Mouse (Mus musculus): ENCODE results near the gene Fbxl16. TPM values are rescaled to one million over a fixed set of nuclear protein-coding genes. Genes with fewer than 3 reads are reported as not detected.

The Fbxl16 gene
- total and polyA plus RNA-seq, 3 experiments = 0.01 to 0.05 TPM; not detected in 1

DNA sequence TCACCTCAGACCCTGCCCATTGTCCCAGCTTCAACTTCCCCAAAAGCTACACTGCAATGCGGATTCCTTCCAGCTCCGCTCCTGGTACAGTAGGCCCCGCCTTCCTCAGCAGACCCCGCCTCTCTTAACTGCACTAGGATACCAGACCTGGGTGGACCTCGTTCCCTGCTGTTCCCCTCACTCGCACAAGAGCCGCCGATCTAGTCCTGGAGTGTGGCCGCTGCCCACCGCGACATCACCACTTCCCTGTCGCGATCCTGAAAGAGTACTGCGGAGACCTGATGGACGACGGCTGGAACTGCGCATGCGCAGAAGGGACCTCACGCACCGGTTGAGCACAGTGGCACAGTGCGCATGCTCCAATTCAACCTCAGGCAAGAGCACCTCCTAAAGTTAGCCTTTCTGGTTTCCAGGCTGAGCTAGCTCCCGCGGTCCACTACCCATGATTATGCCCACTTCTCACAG is 23.6 kb upstream of the Fbxl16 start, which contains the start of gene Haghl:
Haghl (minus strand) TSS at position 393 of the 465 bp plus-strand sequence.
- Histone ChIP-seq H3K4me1 (ENCODE audit: insufficient read depth, low read depth, low read length) (peaks cover 37% of the 10 kb centered on the region), H3K27me3 (ENCODE audit: insufficient read depth, low read length) (no peaks in the 10 kb centered on the region), H3K36me3 (replicated peaks) (peaks cover 84% of the 10 kb centered on the region), H3K9me3 (replicated peaks) (no peaks in the 10 kb centered on the region), H3K4me3 (ENCODE audit: low read depth, low read length) (peak within 1 kb of the TSS; percentile 79)
- peak; percentile 72 for ATAC-seq (ENCODE audit: extremely low read depth, insufficient number of reproducible peaks, low FRiP score, poor library complexity, severe bottlenecking)
- no peak for TF ChIP-seq GATA2 (IDR thresholded peaks at IDR 0.05; ENCODE audit: borderline replicate concordance, low read depth, low read length)
- no peak for TF ChIP-seq TAL1 (conservative IDR thresholded peaks at IDR 0.05; ENCODE audit: low read depth, low read length)
- TF ChIP-seq CTCF (IDR thresholded peaks at IDR 0.05; ENCODE audit: low read depth, low read length) = no peak
- no peak for TF ChIP-seq POLR2AphosphoS5 (IDR thresholded peaks at IDR 0.05; ENCODE audit: insufficient replicate concordance, low read depth, low read length)
- TF ChIP-seq GATA1 (IDR thresholded peaks at IDR 0.05; ENCODE audit: borderline replicate concordance, low read length) = no peak
- DNase-seq (ENCODE audit: low spot score) = peak; percentile 92

DNA sequence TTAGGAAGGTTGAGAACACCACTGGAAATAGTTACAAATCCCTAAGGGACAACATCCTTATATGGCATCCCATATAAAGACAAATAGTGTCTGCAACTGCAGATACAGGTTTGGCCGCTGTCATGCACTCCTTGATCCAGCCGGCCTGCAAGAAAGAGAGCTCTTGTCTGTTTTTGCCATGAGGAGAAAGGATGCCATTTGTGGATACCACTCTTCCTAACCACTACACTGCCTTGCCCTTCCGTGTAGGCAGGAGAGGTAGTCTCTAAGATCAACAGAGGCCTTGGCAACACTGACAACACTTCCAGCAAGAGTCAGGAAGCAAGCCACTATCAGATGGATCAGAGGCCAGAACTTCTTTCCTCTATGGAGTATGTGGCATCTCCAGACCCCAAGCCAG is 22.6 kb upstream of the Fbxl16 start, which contains the start of gene Ccdc78:
Ccdc78 (plus strand) TSS at position 301 of the 400 bp plus-strand sequence.
- Histone ChIP-seq H3K9me3 (replicated peaks) (no peaks in the 10 kb centered on the region), H3K27me3 (ENCODE audit: insufficient read depth, low read length) (no peaks in the 10 kb centered on the region), H3K4me3 (ENCODE audit: low read depth, low read length) (peak within 1 kb of the TSS; percentile 79), H3K36me3 (replicated peaks) (peaks cover 83% of the 10 kb centered on the region), H3K4me1 (ENCODE audit: insufficient read depth, low read depth, low read length) (peaks cover 46% of the 10 kb centered on the region)
- DNase-seq (ENCODE audit: low spot score) (no peak), ATAC-seq (ENCODE audit: extremely low read depth, insufficient number of reproducible peaks, low FRiP score, poor library complexity, severe bottlenecking) (no peak)
- TF ChIP-seq GATA1 (IDR thresholded peaks at IDR 0.05; ENCODE audit: borderline replicate concordance, low read length) = no peak
- TF ChIP-seq CTCF (IDR thresholded peaks at IDR 0.05; ENCODE audit: low read depth, low read length) = no peak
- TF ChIP-seq POLR2AphosphoS5 (IDR thresholded peaks at IDR 0.05; ENCODE audit: insufficient replicate concordance, low read depth, low read length) = no peak
- no peak for TF ChIP-seq GATA2 (IDR thresholded peaks at IDR 0.05; ENCODE audit: borderline replicate concordance, low read depth, low read length)

DNA sequence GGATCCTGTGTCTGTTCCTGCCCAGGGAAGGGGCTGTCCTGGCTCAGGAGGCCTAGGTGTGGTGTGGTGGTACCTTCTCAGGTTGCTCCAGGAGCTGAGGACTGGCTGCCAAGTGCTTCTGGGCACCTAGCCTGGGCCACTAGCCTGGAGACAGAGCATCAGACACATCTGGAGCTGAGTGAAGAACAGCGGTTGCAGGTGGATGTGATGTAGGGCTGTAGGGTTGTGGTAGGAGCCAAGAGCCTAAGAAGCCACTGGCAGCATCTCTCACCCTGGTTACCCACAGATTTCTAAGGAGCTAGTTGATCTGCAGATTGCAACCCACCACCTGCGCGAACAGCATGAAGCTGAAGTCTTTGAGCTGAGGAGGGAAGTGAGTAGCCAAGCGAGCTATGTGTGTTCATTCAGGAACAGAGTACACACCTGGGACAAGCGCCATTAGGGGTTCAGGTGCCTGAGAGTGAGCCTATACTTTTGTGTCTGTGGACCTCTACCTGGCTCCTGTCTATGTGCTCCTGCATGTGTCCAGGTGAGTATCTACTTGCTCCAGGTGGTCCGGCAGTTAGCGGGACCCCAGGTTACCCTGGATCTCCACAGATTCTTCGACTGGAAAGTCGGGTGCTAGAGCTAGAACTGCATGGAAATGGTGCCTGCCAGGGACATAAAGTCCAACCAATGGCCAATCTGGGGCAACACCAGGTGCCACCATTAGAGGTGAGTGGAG is 21.9 kb upstream of the Fbxl16 start:
- H3K36me3 ChIP-seq (replicated peaks) = peaks cover 78% of the 10 kb centered on the region
- ATAC-seq (ENCODE audit: extremely low read depth, insufficient number of reproducible peaks, low FRiP score, poor library complexity, severe bottlenecking) (no peak), DNase-seq (ENCODE audit: low spot score) (no peak)
- no peaks in the 10 kb centered on the region for H3K27me3 ChIP-seq (ENCODE audit: insufficient read depth, low read length)
- H3K4me3 ChIP-seq (ENCODE audit: low read depth, low read length) = no peak overlapping the region
- H3K4me1 ChIP-seq (ENCODE audit: insufficient read depth, low read depth, low read length) = peaks cover 49% of the 10 kb centered on the region
- no peak for TF ChIP-seq GATA2 (IDR thresholded peaks at IDR 0.05; ENCODE audit: borderline replicate concordance, low read depth, low read length)
- TF ChIP-seq POLR2AphosphoS5 (IDR thresholded peaks at IDR 0.05; ENCODE audit: insufficient replicate concordance, low read depth, low read length) = no peak
- TF ChIP-seq GATA1 (IDR thresholded peaks at IDR 0.05; ENCODE audit: borderline replicate concordance, low read length) = no peak
- TF ChIP-seq TAL1 (conservative IDR thresholded peaks at IDR 0.05; ENCODE audit: low read depth, low read length) = no peak
- no peak for TF ChIP-seq CTCF (IDR thresholded peaks at IDR 0.05; ENCODE audit: low read depth, low read length)
- no peaks in the 10 kb centered on the region for H3K9me3 ChIP-seq (replicated peaks)

DNA sequence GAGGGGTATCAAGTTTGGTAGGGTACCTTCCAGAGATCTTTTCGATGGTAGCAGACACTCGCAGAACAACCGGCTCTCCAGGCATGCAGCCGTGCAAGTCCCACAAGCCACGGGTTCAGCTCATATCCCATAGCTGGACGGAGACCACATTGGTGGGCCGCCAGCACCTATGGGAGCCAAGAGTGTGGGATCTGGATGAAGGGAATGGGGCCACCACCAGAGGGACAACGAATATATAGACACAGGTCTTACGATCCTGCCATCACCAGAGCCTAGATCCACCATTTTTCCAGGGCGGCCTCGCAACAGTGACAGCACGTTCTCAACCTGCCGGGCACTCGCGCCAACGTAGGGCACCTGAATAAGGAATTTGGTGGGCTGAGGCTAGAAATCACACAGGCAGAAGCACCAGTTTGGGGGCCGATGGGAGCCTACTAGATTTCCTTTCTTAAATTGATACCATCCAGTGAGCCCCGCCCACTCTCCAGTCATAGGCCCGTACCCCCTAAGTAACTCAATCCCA is 17.5 kb upstream of the Fbxl16 start:
- Histone ChIP-seq H3K36me3 (replicated peaks) (peaks cover 81% of the 10 kb centered on the region), H3K4me1 (ENCODE audit: insufficient read depth, low read depth, low read length) (peaks cover 61% of the 10 kb centered on the region), H3K4me3 (ENCODE audit: low read depth, low read length) (peak overlapping the region; percentile 80), H3K27me3 (ENCODE audit: insufficient read depth, low read length) (no peaks in the 10 kb centered on the region), H3K9me3 (replicated peaks) (no peaks in the 10 kb centered on the region)
- TF ChIP-seq TAL1 (conservative IDR thresholded peaks at IDR 0.05; ENCODE audit: low read depth, low read length) (no peak), POLR2AphosphoS5 (IDR thresholded peaks at IDR 0.05; ENCODE audit: insufficient replicate concordance, low read depth, low read length) (no peak), CTCF (IDR thresholded peaks at IDR 0.05; ENCODE audit: low read depth, low read length) (no peak), GATA2 (IDR thresholded peaks at IDR 0.05; ENCODE audit: borderline replicate concordance, low read depth, low read length) (no peak), GATA1 (IDR thresholded peaks at IDR 0.05; ENCODE audit: borderline replicate concordance, low read length) (no peak)
- no peak for ATAC-seq (ENCODE audit: extremely low read depth, insufficient number of reproducible peaks, low FRiP score, poor library complexity, severe bottlenecking)
- no peak for DNase-seq (ENCODE audit: low spot score)

DNA sequence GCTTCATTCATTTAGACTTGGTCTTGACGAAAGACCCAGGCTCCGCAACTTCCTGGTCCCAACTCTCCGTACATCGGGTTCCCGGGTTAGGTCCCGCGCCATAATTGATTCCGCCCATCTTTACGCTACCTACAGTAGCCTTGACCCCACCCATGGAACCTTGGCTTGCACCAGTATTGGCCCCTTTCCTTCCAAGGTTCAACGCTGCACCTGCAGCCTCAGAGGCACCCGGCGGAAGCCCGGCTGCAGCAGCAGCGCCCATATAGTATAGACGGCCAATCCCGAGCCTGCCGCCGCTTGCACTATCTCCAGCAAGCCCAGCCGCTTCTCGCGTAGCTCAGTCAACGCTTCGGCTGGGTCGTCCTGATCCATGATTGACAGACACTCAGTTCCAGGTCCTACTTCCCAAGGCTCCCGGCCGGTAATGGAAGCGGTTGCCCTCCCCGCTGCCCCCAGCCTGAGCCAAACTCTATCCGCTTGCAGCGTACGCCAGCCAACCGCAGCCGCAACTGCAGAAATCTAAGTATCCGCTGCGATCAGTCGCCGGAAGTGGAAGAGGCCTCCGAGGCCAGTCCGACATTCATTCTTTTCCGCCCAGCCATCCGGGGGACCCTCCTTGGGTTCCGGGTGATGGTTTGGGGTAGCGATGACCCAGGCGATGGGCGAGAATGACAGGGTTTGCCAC is 16.9 kb upstream of the Fbxl16 start:
- DNase-seq (ENCODE audit: low spot score) = peak; percentile 71
- H3K4me3 ChIP-seq (ENCODE audit: low read depth, low read length) = peak overlapping the region; percentile 80
- TF ChIP-seq POLR2AphosphoS5 (IDR thresholded peaks at IDR 0.05; ENCODE audit: insufficient replicate concordance, low read depth, low read length) (no peak), GATA1 (IDR thresholded peaks at IDR 0.05; ENCODE audit: borderline replicate concordance, low read length) (no peak), TAL1 (conservative IDR thresholded peaks at IDR 0.05; ENCODE audit: low read depth, low read length) (no peak), CTCF (IDR thresholded peaks at IDR 0.05; ENCODE audit: low read depth, low read length) (no peak), GATA2 (IDR thresholded peaks at IDR 0.05; ENCODE audit: borderline replicate concordance, low read depth, low read length) (no peak)
- peak; percentile 30 for ATAC-seq (ENCODE audit: extremely low read depth, insufficient number of reproducible peaks, low FRiP score, poor library complexity, severe bottlenecking)
- H3K36me3 ChIP-seq (replicated peaks) = peaks cover 75% of the 10 kb centered on the region
- peaks cover 59% of the 10 kb centered on the region for H3K4me1 ChIP-seq (ENCODE audit: insufficient read depth, low read depth, low read length)
- no peaks in the 10 kb centered on the region for H3K9me3 ChIP-seq (replicated peaks)
- H3K27me3 ChIP-seq (ENCODE audit: insufficient read depth, low read length) = no peaks in the 10 kb centered on the region

DNA sequence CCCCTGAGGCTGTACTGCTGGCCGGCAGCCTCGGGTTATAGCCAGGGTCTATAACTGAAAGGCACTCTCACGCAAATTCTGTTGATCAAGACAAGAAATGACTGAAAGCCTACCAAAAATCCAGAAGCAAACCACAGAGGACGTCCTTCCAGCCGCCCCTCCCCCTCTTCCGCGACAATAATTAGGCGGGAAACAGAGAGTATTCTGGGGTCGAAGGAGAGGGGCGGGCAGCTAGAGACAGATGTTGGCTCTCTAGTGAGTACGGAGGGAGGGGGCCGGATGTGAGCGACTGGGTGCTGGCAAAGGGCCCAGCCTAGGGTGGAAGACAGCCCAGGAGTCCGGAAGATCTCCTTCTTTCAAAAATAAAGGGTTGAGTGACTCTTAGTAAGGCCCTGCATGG is 16.3 kb upstream of the Fbxl16 start, which contains the start of gene Fam173a:
Fam173a (minus strand) TSS at position 287 of the 400 bp plus-strand sequence.
- peak within 1 kb of the TSS; percentile 80 for H3K4me3 ChIP-seq (ENCODE audit: low read depth, low read length)
- H3K9me3 ChIP-seq (replicated peaks) = no peaks in the 10 kb centered on the region
- peaks cover 69% of the 10 kb centered on the region for H3K36me3 ChIP-seq (replicated peaks)
- TF ChIP-seq CTCF (IDR thresholded peaks at IDR 0.05; ENCODE audit: low read depth, low read length) = no peak
- TF ChIP-seq POLR2AphosphoS5 (IDR thresholded peaks at IDR 0.05; ENCODE audit: insufficient replicate concordance, low read depth, low read length) = no peak
- no peak for TF ChIP-seq GATA1 (IDR thresholded peaks at IDR 0.05; ENCODE audit: borderline replicate concordance, low read length)
- TF ChIP-seq TAL1 (conservative IDR thresholded peaks at IDR 0.05; ENCODE audit: low read depth, low read length) = no peak
- no peak for TF ChIP-seq GATA2 (IDR thresholded peaks at IDR 0.05; ENCODE audit: borderline replicate concordance, low read depth, low read length)
- DNase-seq (ENCODE audit: low spot score) = peak; percentile 87
- 0 out of 2 replicates have a peak, but pooled peaks have one; percentile 42 for ATAC-seq (ENCODE audit: extremely low read depth, insufficient number of reproducible peaks, low FRiP score, poor library complexity, severe bottlenecking)
- H3K4me1 ChIP-seq (ENCODE audit: insufficient read depth, low read depth, low read length) = peaks cover 65% of the 10 kb centered on the region
- H3K27me3 ChIP-seq (ENCODE audit: insufficient read depth, low read length) = no peaks in the 10 kb centered on the region
